Mouse (Mus musculus): ENCODE measurements around the gene Gm5771. TPM values are rescaled to one million over a fixed set of nuclear protein-coding genes. Genes with fewer than 3 reads are reported as not detected.
"Not testable (repeated sequence)": the region's sequence is repeated elsewhere in the genome, so short reads cannot be mapped to it uniquely, and the experiment has no call there.

The Gm5771 gene
- not detected in 2 replicates for polyA plus RNA-seq (2015; fragmentation: Nextera tagmentation; extraction: Ambion mirVana)

- H3K4me2 ChIP-seq; H3K27ac ChIP-seq (replicated peaks); ATAC-seq (ENCODE audit: extremely low read depth, insufficient number of reproducible peaks, low FRiP score, low TSS enrichment); H3K4me1 ChIP-seq; H3K9ac ChIP-seq; H3K9me3 ChIP-seq; H3K36me3 ChIP-seq; H3K4me3 ChIP-seq; H3K27me3 ChIP-seq (replicated peaks): not testable (repeated sequence)
Observed at GRCm38 (mm10) chr6:41392056-41392455, at the start of gene Gm5771. Gm5771 (plus strand) TSS chr6:41392356.

- 64% methylated on average over 2 of the region's 2 CpGs for WGBS
- H3K9me3 ChIP-seq = no peaks in the 10 kb centered on the region
- ATAC-seq (ENCODE audit: extremely low read depth, insufficient number of reproducible peaks, low FRiP score, low TSS enrichment) = no peak
- H3K4me3 ChIP-seq = no peak within 1 kb of the TSS
- no peaks in the 10 kb centered on the region for H3K4me1 ChIP-seq
- H3K27ac ChIP-seq (replicated peaks) = no peak within 1 kb of the TSS
- no peak within 1 kb of the TSS for H3K9ac ChIP-seq
- H3K27me3 ChIP-seq (replicated peaks) = no peaks in the 10 kb centered on the region
- no peaks in the 10 kb centered on the region for H3K36me3 ChIP-seq
- H3K4me2 ChIP-seq = no peak within 1 kb of the TSS
Observed at GRCm38 (mm10) chr6:41353932-41354331, 38.2 kb upstream of the Gm5771 start, which contains the start of gene Try10. Try10 (plus strand) TSS chr6:41354105.

GRCm38 (mm10) chr6:41373772-41374171, 18.4 kb upstream of the Gm5771 start:
- ATAC-seq (ENCODE audit: extremely low read depth, insufficient number of reproducible peaks, low FRiP score, low TSS enrichment); H3K4me2 ChIP-seq; H3K36me3 ChIP-seq; H3K4me3 ChIP-seq; H3K27ac ChIP-seq (replicated peaks); H3K9ac ChIP-seq; H3K4me1 ChIP-seq; H3K9me3 ChIP-seq; H3K27me3 ChIP-seq (replicated peaks): not testable (repeated sequence)
- WGBS = 76% methylated on average over 2 of the region's 2 CpGs

GRCm38 (mm10) chr6:41377578-41377977, 14.6 kb upstream of the Gm5771 start, which contains the start of gene Prss3:
Prss3 (minus strand) TSS chr6:41377678.
- H3K4me1 ChIP-seq; H3K27me3 ChIP-seq (replicated peaks); ATAC-seq (ENCODE audit: extremely low read depth, insufficient number of reproducible peaks, low FRiP score, low TSS enrichment); H3K4me2 ChIP-seq; H3K27ac ChIP-seq (replicated peaks); H3K36me3 ChIP-seq; H3K9ac ChIP-seq; H3K4me3 ChIP-seq; H3K9me3 ChIP-seq: not testable (repeated sequence)

GRCm38 (mm10) chr6:41386781-41387180, 5.4 kb upstream of the Gm5771 start:
- Histone ChIP-seq H3K4me2 (no peak overlapping the region), H3K27me3 (replicated peaks) (no peaks in the 10 kb centered on the region), H3K27ac (replicated peaks) (no peak overlapping the region), H3K4me1 (no peaks in the 10 kb centered on the region), H3K4me3 (no peak overlapping the region), H3K9me3 (no peaks in the 10 kb centered on the region), H3K9ac (no peak overlapping the region), H3K36me3 (no peaks in the 10 kb centered on the region)
- 59% methylated on average over 2 of the region's 2 CpGs for WGBS
- ATAC-seq (ENCODE audit: extremely low read depth, insufficient number of reproducible peaks, low FRiP score, low TSS enrichment) = no peak

GRCm38 (mm10) chr6:41391640-41392039, 516 bp upstream of the Gm5771 start:
- H3K9ac ChIP-seq; ATAC-seq (ENCODE audit: extremely low read depth, insufficient number of reproducible peaks, low FRiP score, low TSS enrichment); H3K4me1 ChIP-seq; H3K36me3 ChIP-seq; H3K4me3 ChIP-seq; H3K27ac ChIP-seq (replicated peaks); H3K27me3 ChIP-seq (replicated peaks); H3K4me2 ChIP-seq; H3K9me3 ChIP-seq: not testable (repeated sequence)
- WGBS = 38% methylated on average over 1 of the region's 1 CpGs

GRCm38 (mm10) chr6:41442261-41442660, 50.1 kb downstream of the Gm5771 start:
- not testable (repeated sequence) for ATAC-seq (ENCODE audit: extremely low read depth, insufficient number of reproducible peaks, low FRiP score, low TSS enrichment); H3K27me3 ChIP-seq (replicated peaks); H3K4me1 ChIP-seq; H3K9me3 ChIP-seq; H3K36me3 ChIP-seq; H3K9ac ChIP-seq; H3K4me2 ChIP-seq; H3K27ac ChIP-seq (replicated peaks); H3K4me3 ChIP-seq
- WGBS = 63% methylated on average over 2 of the region's 2 CpGs

GRCm38 (mm10) chr6:41446045-41446444, 53.9 kb downstream of the Gm5771 start, which contains the start of gene Gm10334:
Gm10334 (minus strand) TSS chr6:41446145.
- H3K4me3 ChIP-seq; H3K4me1 ChIP-seq; ATAC-seq (ENCODE audit: extremely low read depth, insufficient number of reproducible peaks, low FRiP score, low TSS enrichment); H3K9me3 ChIP-seq; H3K9ac ChIP-seq; H3K4me2 ChIP-seq; H3K27me3 ChIP-seq (replicated peaks); H3K36me3 ChIP-seq; H3K27ac ChIP-seq (replicated peaks): not testable (repeated sequence)

Other genes with a start within 250 kb of the Gm5771 start
- not detected in 2 replicates for gene Try4, start 90.1 kb upstream of the Gm5771 start, polyA plus RNA-seq (2015; fragmentation: Nextera tagmentation; extraction: Ambion mirVana)
- gene Try5, start 75.5 kb upstream of the Gm5771 start, polyA plus RNA-seq (2015; fragmentation: Nextera tagmentation; extraction: Ambion mirVana) = not detected in 2 replicates
- gene Try10, start 38.3 kb upstream of the Gm5771 start, polyA plus RNA-seq (2015; fragmentation: Nextera tagmentation; extraction: Ambion mirVana) = not detected in 2 replicates
- gene Prss3, start 14.7 kb upstream of the Gm5771 start, polyA plus RNA-seq (2015; fragmentation: Nextera tagmentation; extraction: Ambion mirVana) = not detected in 2 replicates
- gene Gm10334, start 53.8 kb downstream of the Gm5771 start, polyA plus RNA-seq (2015; fragmentation: Nextera tagmentation; extraction: Ambion mirVana) = not detected in 2 replicates
- not detected in 2 replicates for gene Prss1, start 66.6 kb downstream of the Gm5771 start, polyA plus RNA-seq (2015; fragmentation: Nextera tagmentation; extraction: Ambion mirVana)
- gene Prss2, start 129.4 kb downstream of the Gm5771 start, polyA plus RNA-seq (2015; fragmentation: Nextera tagmentation; extraction: Ambion mirVana) = not detected in 2 replicates
- gene Ephb6, start 213.1 kb downstream of the Gm5771 start, polyA plus RNA-seq (2015; fragmentation: Nextera tagmentation; extraction: Ambion mirVana) = 3.5 and 5.3 TPM in 2 replicates
- gene Trpv6, start 244.0 kb downstream of the Gm5771 start, polyA plus RNA-seq (2015; fragmentation: Nextera tagmentation; extraction: Ambion mirVana) = 0.13 and 0.14 TPM in 2 replicates